Mouse (Mus musculus): ENCODE data around the gene 4930535I16Rik. TPM values are rescaled to one million over a fixed set of nuclear protein-coding genes. Genes with fewer than 3 reads are reported as not detected.

The 4930535I16Rik gene
- polyA plus RNA-seq, 1 experiment from 2014 or later, result not detected

GRCm38 (mm10) chr4:123918851-123919250 is 1.0 kb upstream of the 4930535I16Rik start:
- Histone ChIP-seq H3K4me3 (ENCODE audit: low read depth, low read length) (no peak overlapping the region), H3K9ac (ENCODE audit: low read length) (0 out of 2 replicates have a peak overlapping the region, but pooled peaks have one; percentile 0)
- 61% methylated on average over 2 of the region's 2 CpGs for WGBS

GRCm38 (mm10) chr4:123916748-123917547 is 874 bp downstream of the 4930535I16Rik start, which contains the start of gene Rragc:
Gene Rragc (plus strand): TSS chr4:123917446.
- Histone ChIP-seq H3K9me3 (ENCODE audit: control insufficient read depth, low read length) (no peaks in the 10 kb centered on the region), H3K9ac (ENCODE audit: low read length) (peak within 1 kb of the TSS; percentile 93), H3K27me3 (ENCODE audit: control insufficient read depth, insufficient read depth, low read length) (no peaks in the 10 kb centered on the region), H3K4me1 (ENCODE audit: control insufficient read depth, insufficient read depth, low read length) (peaks cover 18% of the 10 kb centered on the region), H3K4me2 (peak within 1 kb of the TSS; percentile 85), H3K27ac (ENCODE audit: low read depth, low read length) (peak within 1 kb of the TSS; percentile 61), H3K36me3 (ENCODE audit: control insufficient read depth, insufficient read depth, low read length) (peaks cover 4% of the 10 kb centered on the region; the same call in 1 of the 2 replicates), H3K4me3 (ENCODE audit: low read depth, low read length) (peak within 1 kb of the TSS; percentile 98)
- WGBS, result 2% methylated on average over 39 of the region's 49 CpGs
- ATAC-seq (ENCODE audit: low FRiP score) (peak; percentile 100), DNase-seq (ENCODE audit: low spot score, missing footprints) (peak; percentile 100)

More at GRCm38 (mm10) chr4:123918851-123919250, 1.0 kb upstream of the 4930535I16Rik start:
- peaks cover 18% of the 10 kb centered on the region for H3K4me1 ChIP-seq (ENCODE audit: control insufficient read depth, insufficient read depth, low read length)
- no peaks in the 10 kb centered on the region for H3K27me3 ChIP-seq (ENCODE audit: control insufficient read depth, insufficient read depth, low read length)
- peaks cover 7% of the 10 kb centered on the region; the same call in 1 of the 2 replicates for H3K36me3 ChIP-seq (ENCODE audit: control insufficient read depth, insufficient read depth, low read length)
- no peak overlapping the region for H3K27ac ChIP-seq (ENCODE audit: low read depth, low read length)
- H3K9me3 ChIP-seq (ENCODE audit: control insufficient read depth, low read length), result no peaks in the 10 kb centered on the region
- DNase-seq (ENCODE audit: low spot score, missing footprints), result no peak
- H3K4me2 ChIP-seq, result peak overlapping the region; percentile 85
- no peak for ATAC-seq (ENCODE audit: low FRiP score)

GRCm38 (mm10) chr4:123912431-123912830 is 5.4 kb downstream of the 4930535I16Rik start:
- Histone ChIP-seq H3K27ac (ENCODE audit: low read depth, low read length) (no peak overlapping the region), H3K4me2 (no peak overlapping the region), H3K4me1 (ENCODE audit: control insufficient read depth, insufficient read depth, low read length) (peaks cover 7% of the 10 kb centered on the region), H3K9me3 (ENCODE audit: control insufficient read depth, low read length) (no peaks in the 10 kb centered on the region), H3K36me3 (ENCODE audit: control insufficient read depth, insufficient read depth, low read length) (peaks cover 3% of the 10 kb centered on the region), H3K27me3 (ENCODE audit: control insufficient read depth, insufficient read depth, low read length) (no peaks in the 10 kb centered on the region), H3K9ac (ENCODE audit: low read length) (no peak overlapping the region), H3K4me3 (ENCODE audit: low read depth, low read length) (no peak overlapping the region)
- ATAC-seq (ENCODE audit: low FRiP score) (no peak), DNase-seq (ENCODE audit: low spot score, missing footprints) (no peak)
- 81% methylated on average over 2 of the region's 2 CpGs for WGBS

- Histone ChIP-seq H3K36me3 (ENCODE audit: control insufficient read depth, insufficient read depth, low read length) (peaks cover 3% of the 10 kb centered on the region), H3K9ac (ENCODE audit: low read length) (no peak overlapping the region), H3K27me3 (ENCODE audit: control insufficient read depth, insufficient read depth, low read length) (no peaks in the 10 kb centered on the region), H3K9me3 (ENCODE audit: control insufficient read depth, low read length) (no peaks in the 10 kb centered on the region), H3K27ac (ENCODE audit: low read depth, low read length) (no peak overlapping the region), H3K4me2 (no peak overlapping the region), H3K4me3 (ENCODE audit: low read depth, low read length) (no peak overlapping the region), H3K4me1 (ENCODE audit: control insufficient read depth, insufficient read depth, low read length) (peaks cover 7% of the 10 kb centered on the region)
- no peak for DNase-seq (ENCODE audit: low spot score, missing footprints)
- no peak for ATAC-seq (ENCODE audit: low FRiP score)
- WGBS, result 90% methylated on average over 4 of the region's 4 CpGs
Observed at GRCm38 (mm10) chr4:123911503-123911902, 6.3 kb downstream of the 4930535I16Rik start.

- WGBS, result under 1% methylated on average over 52 of the region's 53 CpGs
- ATAC-seq (ENCODE audit: low FRiP score), result no peak
Observed at GRCm38 (mm10) chr4:123905126-123905668, 12.6 kb downstream of the 4930535I16Rik start.

GRCm38 (mm10) chr4:123904333-123905125 is 13.3 kb downstream of the 4930535I16Rik start, which contains the start of gene Mycbp:
Gene Mycbp (plus strand): TSS chr4:123904832.
- ATAC-seq (ENCODE audit: low FRiP score), result peak; percentile 100
- Histone ChIP-seq H3K36me3 (ENCODE audit: control insufficient read depth, insufficient read depth, low read length) (peaks cover 3% of the 10 kb centered on the region; the same call in 1 of the 2 replicates), H3K9ac (ENCODE audit: low read length) (peak within 1 kb of the TSS; percentile 77), H3K4me2 (peak within 1 kb of the TSS; percentile 79), H3K27ac (ENCODE audit: low read depth, low read length) (peak within 1 kb of the TSS; percentile 51; the same call in 1 of the 2 replicates), H3K4me3 (ENCODE audit: low read depth, low read length) (peak within 1 kb of the TSS; percentile 79), H3K9me3 (ENCODE audit: control insufficient read depth, low read length) (no peaks in the 10 kb centered on the region), H3K27me3 (ENCODE audit: control insufficient read depth, insufficient read depth, low read length) (no peaks in the 10 kb centered on the region), H3K4me1 (ENCODE audit: control insufficient read depth, insufficient read depth, low read length) (peaks cover 8% of the 10 kb centered on the region)
- WGBS, result 1% methylated on average over 49 of the region's 49 CpGs
- DNase-seq (ENCODE audit: low spot score, missing footprints), result peak; percentile 100

More at GRCm38 (mm10) chr4:123905126-123905668, 12.6 kb downstream of the 4930535I16Rik start:
- no peak for DNase-seq (ENCODE audit: low spot score, missing footprints)
- H3K4me3 ChIP-seq (ENCODE audit: low read depth, low read length), result peak overlapping the region; percentile 79
- no peaks in the 10 kb centered on the region for H3K9me3 ChIP-seq (ENCODE audit: control insufficient read depth, low read length)
- no peaks in the 10 kb centered on the region for H3K27me3 ChIP-seq (ENCODE audit: control insufficient read depth, insufficient read depth, low read length)
- H3K27ac ChIP-seq (ENCODE audit: low read depth, low read length), result peak overlapping the region; percentile 51; the same call in 1 of the 2 replicates
- H3K9ac ChIP-seq (ENCODE audit: low read length), result peak overlapping the region; percentile 77
- peak overlapping the region; percentile 79 for H3K4me2 ChIP-seq
- H3K4me1 ChIP-seq (ENCODE audit: control insufficient read depth, insufficient read depth, low read length), result peaks cover 8% of the 10 kb centered on the region
- peaks cover 3% of the 10 kb centered on the region; the same call in 1 of the 2 replicates for H3K36me3 ChIP-seq (ENCODE audit: control insufficient read depth, insufficient read depth, low read length)

GRCm38 (mm10) chr4:123903432-123903831 is 14.4 kb downstream of the 4930535I16Rik start:
- H3K4me3 ChIP-seq (ENCODE audit: low read depth, low read length), result no peak overlapping the region
- H3K36me3 ChIP-seq (ENCODE audit: control insufficient read depth, insufficient read depth, low read length), result no peaks in the 10 kb centered on the region
- H3K27ac ChIP-seq (ENCODE audit: low read depth, low read length), result no peak overlapping the region
- no peak for ATAC-seq (ENCODE audit: low FRiP score)
- H3K9me3 ChIP-seq (ENCODE audit: control insufficient read depth, low read length), result no peaks in the 10 kb centered on the region
- no peak overlapping the region for H3K9ac ChIP-seq (ENCODE audit: low read length)
- 76% methylated on average over 3 of the region's 3 CpGs for WGBS
- no peak for DNase-seq (ENCODE audit: low spot score, missing footprints)
- no peak overlapping the region for H3K4me2 ChIP-seq
- H3K4me1 ChIP-seq (ENCODE audit: control insufficient read depth, insufficient read depth, low read length), result peaks cover 8% of the 10 kb centered on the region
- H3K27me3 ChIP-seq (ENCODE audit: control insufficient read depth, insufficient read depth, low read length), result no peaks in the 10 kb centered on the region

GRCm38 (mm10) chr4:123898696-123899095 is 19.1 kb downstream of the 4930535I16Rik start:
- H3K4me1 ChIP-seq (ENCODE audit: control insufficient read depth, insufficient read depth, low read length), result no peaks in the 10 kb centered on the region
- WGBS, result 10% methylated on average over 5 of the region's 5 CpGs
- no peaks in the 10 kb centered on the region for H3K9me3 ChIP-seq (ENCODE audit: control insufficient read depth, low read length)
- no peaks in the 10 kb centered on the region for H3K27me3 ChIP-seq (ENCODE audit: control insufficient read depth, insufficient read depth, low read length)
- no peaks in the 10 kb centered on the region for H3K36me3 ChIP-seq (ENCODE audit: control insufficient read depth, insufficient read depth, low read length)
- H3K9ac ChIP-seq (ENCODE audit: low read length), result no peak overlapping the region
- DNase-seq (ENCODE audit: low spot score, missing footprints) (peak; percentile 93), ATAC-seq (ENCODE audit: low FRiP score) (no peak)
- H3K4me2 ChIP-seq, result no peak overlapping the region
- H3K27ac ChIP-seq (ENCODE audit: low read depth, low read length), result no peak overlapping the region
- no peak overlapping the region for H3K4me3 ChIP-seq (ENCODE audit: low read depth, low read length)

Measured in midbrain, embryonic 11.5 days (tissue).